Mouse (Mus musculus): Measurements from ENCODE around the gene Ryr1. TPM values are rescaled to one million over a fixed set of nuclear protein-coding genes. Genes with fewer than 3 reads are reported as not detected.

The Ryr1 gene
- polyA plus RNA-seq, 1 experiment from 2014 or later = 0.58 TPM

DNA sequence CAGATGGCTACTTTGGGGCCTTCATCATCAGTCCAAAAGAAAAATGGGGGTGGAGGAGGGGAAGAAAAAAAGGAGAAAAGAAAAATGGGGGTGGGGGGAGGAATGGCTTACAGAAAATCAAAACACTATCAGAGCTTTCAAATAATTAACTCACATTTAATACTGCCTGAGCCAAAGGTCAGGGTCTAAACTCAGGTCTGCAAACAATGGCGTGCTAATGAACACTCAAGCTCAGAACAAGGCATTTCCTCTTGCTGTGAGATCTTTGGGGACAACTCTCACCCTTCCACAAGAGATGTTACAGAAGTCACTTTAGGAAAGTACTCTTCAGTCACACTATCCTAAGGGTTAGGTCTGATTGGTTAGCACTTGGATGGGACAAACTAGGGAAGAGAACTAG, 166.2 kb downstream of the Ryr1 start:
- Histone ChIP-seq H3K9me3 (replicated peaks; ENCODE audit: control insufficient read depth, low read length) (no peaks in the 10 kb centered on the region), H3K4me2 (ENCODE audit: low read depth, low read length) (peak overlapping the region; percentile 69), H3K27me3 (ENCODE audit: control insufficient read depth, insufficient read depth, low read depth, low read length) (no peaks in the 10 kb centered on the region), H3K9ac (ENCODE audit: low read depth, low read length) (peak overlapping the region; percentile 93), H3K36me3 (ENCODE audit: control insufficient read depth, insufficient read depth) (no peaks in the 10 kb centered on the region), H3K4me1 (ENCODE audit: control insufficient read depth, low read depth, low read length) (peaks cover 77% of the 10 kb centered on the region), H3K27ac (ENCODE audit: low read length) (peak overlapping the region; percentile 90), H3K4me3 (ENCODE audit: low read depth, low read length) (peak overlapping the region; percentile 84; the same call in 1 of the 2 replicates)
- no peak for ATAC-seq (ENCODE audit: low read depth)
- WGBS (ENCODE audit: insufficient replicate concordance) = 62% methylated on average over 1 of the region's 1 CpGs

- Histone ChIP-seq H3K4me2 (ENCODE audit: low read depth, low read length) (peak overlapping the region; percentile 69; the same call in 1 of the 2 replicates), H3K4me3 (ENCODE audit: low read depth, low read length) (0 out of 2 replicates have a peak overlapping the region, but pooled peaks have one; percentile 9), H3K27me3 (ENCODE audit: control insufficient read depth, insufficient read depth, low read depth, low read length) (no peaks in the 10 kb centered on the region), H3K27ac (ENCODE audit: low read length) (peak overlapping the region; percentile 74), H3K9me3 (replicated peaks; ENCODE audit: control insufficient read depth, low read length) (no peaks in the 10 kb centered on the region), H3K9ac (ENCODE audit: low read depth, low read length) (peak overlapping the region; percentile 36; the same call in 1 of the 2 replicates), H3K4me1 (ENCODE audit: control insufficient read depth, low read depth, low read length) (peaks cover 78% of the 10 kb centered on the region), H3K36me3 (ENCODE audit: control insufficient read depth, insufficient read depth) (no peaks in the 10 kb centered on the region)
- ATAC-seq (ENCODE audit: low read depth) = no peak
- 30% methylated on average over 1 of the region's 1 CpGs for WGBS (ENCODE audit: insufficient replicate concordance)
Measured at GRCm38 (mm10) chr7:28957997-28958725, 166.8 kb downstream of the Ryr1 start.

DNA sequence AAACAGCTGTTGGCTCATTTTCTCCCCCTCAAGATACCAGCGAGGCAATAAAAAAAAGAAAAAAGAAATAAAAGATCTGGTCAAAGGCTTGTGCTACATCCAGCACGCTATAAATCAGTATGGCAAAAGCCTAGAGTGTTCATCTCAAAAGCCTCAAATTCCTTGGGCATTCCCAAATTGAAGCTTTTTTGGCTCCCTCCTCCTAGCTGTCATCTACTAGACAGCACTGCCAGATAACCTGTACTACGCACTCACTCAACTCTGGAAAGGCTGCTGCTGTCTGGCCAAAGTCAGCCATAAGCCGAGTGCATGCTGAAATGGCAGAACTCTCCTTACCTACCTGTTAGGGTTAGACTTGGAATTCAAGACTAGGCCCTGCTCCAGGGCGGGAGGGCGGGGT, 167.7 kb downstream of the Ryr1 start:
- H3K4me3 ChIP-seq (ENCODE audit: low read depth, low read length) = no peak overlapping the region
- no peaks in the 10 kb centered on the region for H3K27me3 ChIP-seq (ENCODE audit: control insufficient read depth, insufficient read depth, low read depth, low read length)
- no peak for ATAC-seq (ENCODE audit: low read depth)
- H3K9me3 ChIP-seq (replicated peaks; ENCODE audit: control insufficient read depth, low read length) = no peaks in the 10 kb centered on the region
- H3K4me1 ChIP-seq (ENCODE audit: control insufficient read depth, low read depth, low read length) = peaks cover 80% of the 10 kb centered on the region
- H3K36me3 ChIP-seq (ENCODE audit: control insufficient read depth, insufficient read depth) = no peaks in the 10 kb centered on the region
- no peak overlapping the region for H3K4me2 ChIP-seq (ENCODE audit: low read depth, low read length)
- WGBS (ENCODE audit: insufficient replicate concordance) = 70% methylated on average over 6 of the region's 6 CpGs
- peak overlapping the region; percentile 33 for H3K27ac ChIP-seq (ENCODE audit: low read length)
- H3K9ac ChIP-seq (ENCODE audit: low read depth, low read length) = no peak overlapping the region

DNA sequence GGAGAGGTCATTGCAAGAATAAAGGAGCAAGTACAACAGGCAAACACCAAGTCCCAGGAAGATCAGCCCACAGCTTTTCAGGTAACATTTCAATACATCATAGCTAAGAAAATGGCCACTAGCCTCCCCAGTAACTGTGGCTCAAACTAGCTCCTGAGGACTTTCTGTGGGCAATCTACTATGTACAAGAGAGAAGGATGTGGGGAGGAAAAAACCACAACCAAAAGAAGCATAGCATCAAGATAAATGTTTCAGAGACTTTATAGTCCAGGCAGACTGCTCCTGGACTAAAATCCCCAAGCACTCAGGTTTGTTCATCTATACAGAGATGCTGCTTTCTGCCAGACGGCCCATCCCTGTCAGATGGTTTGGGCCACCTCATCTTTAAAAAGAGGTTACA, 168.7 kb downstream of the Ryr1 start:
- Histone ChIP-seq H3K9me3 (replicated peaks; ENCODE audit: control insufficient read depth, low read length) (no peaks in the 10 kb centered on the region), H3K27ac (ENCODE audit: low read length) (peak overlapping the region; percentile 55; the same call in 1 of the 2 replicates), H3K27me3 (ENCODE audit: control insufficient read depth, insufficient read depth, low read depth, low read length) (no peaks in the 10 kb centered on the region), H3K9ac (ENCODE audit: low read depth, low read length) (no peak overlapping the region), H3K4me2 (ENCODE audit: low read depth, low read length) (no peak overlapping the region), H3K4me1 (ENCODE audit: control insufficient read depth, low read depth, low read length) (peaks cover 88% of the 10 kb centered on the region), H3K36me3 (ENCODE audit: control insufficient read depth, insufficient read depth) (no peaks in the 10 kb centered on the region), H3K4me3 (ENCODE audit: low read depth, low read length) (no peak overlapping the region)
- no peak for ATAC-seq (ENCODE audit: low read depth)
- WGBS (ENCODE audit: insufficient replicate concordance) = 64% methylated on average over 1 of the region's 1 CpGs

DNA sequence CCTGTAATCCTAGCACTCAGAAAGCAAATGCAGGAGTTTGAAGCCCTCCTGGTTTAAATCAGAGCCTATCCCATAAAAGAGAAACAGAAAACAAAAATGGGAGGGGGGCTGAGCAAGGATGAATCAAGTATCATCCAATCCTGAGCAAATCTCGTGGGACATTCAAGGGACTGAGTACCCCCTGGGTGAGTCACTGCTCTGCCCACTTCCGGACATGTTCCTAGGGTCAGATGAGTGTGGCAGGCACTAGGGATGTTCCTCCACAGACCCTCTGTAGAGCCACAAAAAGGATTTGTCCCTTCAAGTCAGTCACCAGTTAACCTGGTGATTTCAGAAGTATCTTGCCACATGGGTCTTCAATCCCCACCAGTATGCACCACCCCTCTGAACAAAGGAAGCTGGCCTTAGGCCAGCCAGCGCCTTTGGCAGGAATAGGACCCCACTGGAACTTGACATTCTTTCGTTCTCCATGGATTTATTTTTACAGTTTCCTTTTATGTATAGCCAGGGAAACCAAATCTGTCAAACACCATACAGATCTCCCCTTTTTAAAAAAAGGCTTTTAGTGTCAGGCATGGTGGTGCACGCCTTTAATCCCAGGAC, 169.6 kb downstream of the Ryr1 start:
- 66% methylated on average over 5 of the region's 5 CpGs for WGBS (ENCODE audit: insufficient replicate concordance)
- no peak overlapping the region for H3K4me2 ChIP-seq (ENCODE audit: low read depth, low read length)
- peak overlapping the region; percentile 42 for H3K27ac ChIP-seq (ENCODE audit: low read length)
- no peaks in the 10 kb centered on the region for H3K27me3 ChIP-seq (ENCODE audit: control insufficient read depth, insufficient read depth, low read depth, low read length)
- peaks cover 89% of the 10 kb centered on the region for H3K4me1 ChIP-seq (ENCODE audit: control insufficient read depth, low read depth, low read length)
- no peak for ATAC-seq (ENCODE audit: low read depth)
- H3K9ac ChIP-seq (ENCODE audit: low read depth, low read length) = no peak overlapping the region
- no peak overlapping the region for H3K4me3 ChIP-seq (ENCODE audit: low read depth, low read length)
- no peaks in the 10 kb centered on the region for H3K36me3 ChIP-seq (ENCODE audit: control insufficient read depth, insufficient read depth)
- H3K9me3 ChIP-seq (replicated peaks; ENCODE audit: control insufficient read depth, low read length) = no peaks in the 10 kb centered on the region

- no peak for ATAC-seq (ENCODE audit: low read depth)
- no peaks in the 10 kb centered on the region for H3K36me3 ChIP-seq (ENCODE audit: control insufficient read depth, insufficient read depth)
- no peak overlapping the region for H3K4me2 ChIP-seq (ENCODE audit: low read depth, low read length)
- H3K27me3 ChIP-seq (ENCODE audit: control insufficient read depth, insufficient read depth, low read depth, low read length) = no peaks in the 10 kb centered on the region
- H3K4me1 ChIP-seq (ENCODE audit: control insufficient read depth, low read depth, low read length) = peaks cover 83% of the 10 kb centered on the region
- 0 out of 2 replicates have a peak overlapping the region, but pooled peaks have one; percentile 8 for H3K9ac ChIP-seq (ENCODE audit: low read depth, low read length)
- H3K9me3 ChIP-seq (replicated peaks; ENCODE audit: control insufficient read depth, low read length) = no peaks in the 10 kb centered on the region
- H3K27ac ChIP-seq (ENCODE audit: low read length) = peak overlapping the region; percentile 42
- 69% methylated on average over 4 of the region's 4 CpGs for WGBS (ENCODE audit: insufficient replicate concordance)
- no peak overlapping the region for H3K4me3 ChIP-seq (ENCODE audit: low read depth, low read length)
Measured at GRCm38 (mm10) chr7:28954773-28955172, 170.2 kb downstream of the Ryr1 start.

- Histone ChIP-seq H3K9me3 (replicated peaks; ENCODE audit: control insufficient read depth, low read length) (no peaks in the 10 kb centered on the region), H3K4me2 (ENCODE audit: low read depth, low read length) (peak overlapping the region; percentile 59), H3K4me3 (ENCODE audit: low read depth, low read length) (peak overlapping the region; percentile 28; the same call in 1 of the 2 replicates), H3K36me3 (ENCODE audit: control insufficient read depth, insufficient read depth) (no peaks in the 10 kb centered on the region), H3K27ac (ENCODE audit: low read length) (peak overlapping the region; percentile 88), H3K9ac (ENCODE audit: low read depth, low read length) (peak overlapping the region; percentile 35; the same call in 1 of the 2 replicates), H3K27me3 (ENCODE audit: control insufficient read depth, insufficient read depth, low read depth, low read length) (no peaks in the 10 kb centered on the region), H3K4me1 (ENCODE audit: control insufficient read depth, low read depth, low read length) (peaks cover 75% of the 10 kb centered on the region)
- peak; percentile 88 for ATAC-seq (ENCODE audit: low read depth)
- WGBS (ENCODE audit: insufficient replicate concordance) = 17% methylated on average over 2 of the region's 2 CpGs
Measured at GRCm38 (mm10) chr7:28953476-28954376, 171.3 kb downstream of the Ryr1 start.

Data from liver, embryonic 16.5 days (tissue).